Mouse (Mus musculus) ES-Bruce4 (cell line): ENCODE data around the gene Terf2ip.

ENCODE experiments used
- CTCF ChIP-seq: IDR thresholded peaks from one replicate; pipeline ENCODE4 v1.8.1; 2011; ENCODE audit warnings: low read depth, low read length
- POLR2A ChIP-seq: IDR thresholded peaks from one replicate; pipeline ENCODE4 v1.8.1; 2011; ENCODE audit warnings: low read length; ENCODE audit not compliant: insufficient read depth

- TF ChIP-seq POLR2A: no peak
- peak; percentile 22 for TF ChIP-seq CTCF
Measured at GRCm38 (mm10) chr8:112049984-112050383, 38.8 kb downstream of the Terf2ip start.
